Mouse (Mus musculus): Measurements from ENCODE around the gene Chmp3. TPM values are rescaled to one million over a fixed set of nuclear protein-coding genes. Genes with fewer than 3 reads are reported as not detected.

The Chmp3 gene
- polyA plus RNA-seq, 1 experiment from 2014 or later = 109 TPM

GRCm38 (mm10) chr6:71555507-71555951, 11.9 kb downstream of the Chmp3 start:
- WGBS = 74% methylated on average over 2 of the region's 2 CpGs
- Histone ChIP-seq H3K4me1 (replicated peaks; ENCODE audit: control insufficient read depth, insufficient read depth, low read length) (no peaks in the 10 kb centered on the region), H3K27me3 (replicated peaks; ENCODE audit: control insufficient read depth, insufficient read depth, low read length) (no peaks in the 10 kb centered on the region), H3K9ac (ENCODE audit: low read depth, low read length) (no peak overlapping the region), H3K4me2 (replicated peaks; ENCODE audit: low read depth) (no peak overlapping the region), H3K36me3 (ENCODE audit: control insufficient read depth, insufficient read depth) (0 out of 2 replicates have a peak, but pooled peaks cover 4% of the 10 kb centered on the region), H3K9me3 (ENCODE audit: control insufficient read depth) (no peaks in the 10 kb centered on the region), H3K4me3 (ENCODE audit: low read depth, low read length) (no peak overlapping the region), H3K27ac (ENCODE audit: low read depth, low read length) (no peak overlapping the region)
- ATAC-seq = no peak
- no peak for TF ChIP-seq CTCF (IDR thresholded peaks at IDR 0.05; ENCODE audit: low read depth)

- Histone ChIP-seq H3K36me3 (ENCODE audit: control insufficient read depth, insufficient read depth) (peaks cover 8% of the 10 kb centered on the region; the same call in 1 of the 2 replicates), H3K27ac (ENCODE audit: low read depth, low read length) (no peak overlapping the region), H3K9me3 (ENCODE audit: control insufficient read depth) (no peaks in the 10 kb centered on the region), H3K9ac (ENCODE audit: low read depth, low read length) (no peak overlapping the region), H3K4me3 (ENCODE audit: low read depth, low read length) (no peak overlapping the region), H3K4me2 (replicated peaks; ENCODE audit: low read depth) (no peak overlapping the region), H3K4me1 (replicated peaks; ENCODE audit: control insufficient read depth, insufficient read depth, low read length) (no peaks in the 10 kb centered on the region), H3K27me3 (replicated peaks; ENCODE audit: control insufficient read depth, insufficient read depth, low read length) (no peaks in the 10 kb centered on the region)
- TF ChIP-seq CTCF (IDR thresholded peaks at IDR 0.05; ENCODE audit: low read depth) = no peak
- 96% methylated on average over 2 of the region's 2 CpGs for WGBS
- no peak for ATAC-seq
Observed at GRCm38 (mm10) chr6:71556826-71557225, 13.2 kb downstream of the Chmp3 start.

DNA sequence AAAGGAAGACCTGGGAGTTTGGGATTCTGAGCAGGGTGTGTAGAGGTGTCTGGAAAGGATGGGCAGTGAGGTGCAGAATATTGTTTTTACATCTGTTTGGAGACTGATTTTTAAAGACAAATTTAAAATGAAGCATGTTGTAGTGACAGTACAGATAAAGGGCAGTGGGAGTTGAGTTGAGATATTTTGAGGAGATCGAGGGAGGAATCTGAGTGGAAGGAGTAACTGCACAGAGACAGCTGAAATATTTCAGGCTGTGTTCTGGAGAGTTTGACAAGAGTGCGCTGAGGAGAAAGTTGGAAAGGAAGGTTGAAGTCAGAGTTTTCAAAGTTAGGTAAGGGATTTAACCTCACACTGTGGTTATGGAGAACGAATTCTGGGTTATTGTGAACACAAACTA, 25.0 kb downstream of the Chmp3 start:
- Histone ChIP-seq H3K4me2 (replicated peaks; ENCODE audit: low read depth) (no peak overlapping the region), H3K4me3 (ENCODE audit: low read depth, low read length) (no peak overlapping the region), H3K27me3 (replicated peaks; ENCODE audit: control insufficient read depth, insufficient read depth, low read length) (no peaks in the 10 kb centered on the region), H3K9ac (ENCODE audit: low read depth, low read length) (no peak overlapping the region), H3K27ac (ENCODE audit: low read depth, low read length) (no peak overlapping the region), H3K9me3 (ENCODE audit: control insufficient read depth) (no peaks in the 10 kb centered on the region), H3K36me3 (ENCODE audit: control insufficient read depth, insufficient read depth) (peaks cover 21% of the 10 kb centered on the region), H3K4me1 (replicated peaks; ENCODE audit: control insufficient read depth, insufficient read depth, low read length) (no peaks in the 10 kb centered on the region)
- 84% methylated on average over 3 of the region's 3 CpGs for WGBS
- TF ChIP-seq CTCF (IDR thresholded peaks at IDR 0.05; ENCODE audit: low read depth) = no peak
- no peak for ATAC-seq

DNA sequence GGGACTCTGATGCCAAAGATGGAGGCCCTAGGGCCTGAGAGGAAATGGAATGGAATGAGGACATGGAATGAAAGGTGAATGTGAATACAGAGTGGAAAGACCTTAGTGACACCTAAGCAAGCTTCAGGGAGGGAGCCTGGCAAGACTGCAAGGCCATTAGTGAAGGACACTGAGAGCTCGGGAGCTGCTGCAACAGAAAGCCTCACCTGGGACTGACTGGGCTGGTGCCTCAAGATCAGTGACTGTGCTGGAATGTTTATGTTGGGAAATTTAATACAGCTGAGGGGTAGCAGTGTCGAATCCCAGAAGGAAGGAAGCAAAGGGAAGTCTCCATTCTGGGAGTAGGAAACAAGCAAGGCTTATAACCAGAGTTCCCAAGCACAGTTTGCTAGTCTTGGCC, 25.4 kb downstream of the Chmp3 start:
- H3K9ac ChIP-seq (ENCODE audit: low read depth, low read length) = no peak overlapping the region
- H3K27me3 ChIP-seq (replicated peaks; ENCODE audit: control insufficient read depth, insufficient read depth, low read length) = no peaks in the 10 kb centered on the region
- no peak overlapping the region for H3K27ac ChIP-seq (ENCODE audit: low read depth, low read length)
- 65% methylated on average over 2 of the region's 2 CpGs for WGBS
- H3K4me3 ChIP-seq (ENCODE audit: low read depth, low read length) = no peak overlapping the region
- H3K9me3 ChIP-seq (ENCODE audit: control insufficient read depth) = no peaks in the 10 kb centered on the region
- TF ChIP-seq CTCF (IDR thresholded peaks at IDR 0.05; ENCODE audit: low read depth) = no peak
- no peak for ATAC-seq
- no peaks in the 10 kb centered on the region for H3K4me1 ChIP-seq (replicated peaks; ENCODE audit: control insufficient read depth, insufficient read depth, low read length)
- H3K4me2 ChIP-seq (replicated peaks; ENCODE audit: low read depth) = no peak overlapping the region
- H3K36me3 ChIP-seq (ENCODE audit: control insufficient read depth, insufficient read depth) = peaks cover 24% of the 10 kb centered on the region

DNA sequence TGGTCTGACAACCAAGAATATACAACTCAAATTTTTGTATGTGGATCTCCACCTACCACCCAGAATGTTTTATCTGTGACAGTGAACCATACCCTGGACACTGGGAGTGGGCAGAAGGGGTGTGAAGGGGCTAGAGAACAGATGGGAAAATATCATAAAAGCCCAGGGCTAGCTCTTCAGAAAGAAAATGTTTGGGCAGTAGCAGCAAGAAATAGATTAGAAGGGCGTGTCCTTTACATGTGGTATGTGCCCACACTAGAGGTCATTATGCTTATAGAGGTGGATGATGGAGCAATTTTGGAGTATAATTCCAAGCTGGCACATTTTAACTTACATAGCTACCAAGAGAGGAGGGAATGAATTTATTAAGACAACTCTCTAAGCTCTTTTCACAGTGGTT, 31.8 kb downstream of the Chmp3 start:
- no peak for TF ChIP-seq CTCF (IDR thresholded peaks at IDR 0.05; ENCODE audit: low read depth)

GRCm38 (mm10) chr6:71579478-71579877, 35.9 kb downstream of the Chmp3 start:
- H3K27ac ChIP-seq (ENCODE audit: low read depth, low read length) = no peak overlapping the region
- TF ChIP-seq CTCF (IDR thresholded peaks at IDR 0.05; ENCODE audit: low read depth) = no peak
- WGBS = 97% methylated on average over 11 of the region's 11 CpGs
- no peak overlapping the region for H3K4me2 ChIP-seq (replicated peaks; ENCODE audit: low read depth)
- ATAC-seq = no peak
- peaks cover 33% of the 10 kb centered on the region for H3K36me3 ChIP-seq (ENCODE audit: control insufficient read depth, insufficient read depth)
- no peak overlapping the region for H3K9ac ChIP-seq (ENCODE audit: low read depth, low read length)
- no peaks in the 10 kb centered on the region for H3K4me1 ChIP-seq (replicated peaks; ENCODE audit: control insufficient read depth, insufficient read depth, low read length)
- no peak overlapping the region for H3K4me3 ChIP-seq (ENCODE audit: low read depth, low read length)
- no peaks in the 10 kb centered on the region for H3K9me3 ChIP-seq (ENCODE audit: control insufficient read depth)
- no peaks in the 10 kb centered on the region for H3K27me3 ChIP-seq (replicated peaks; ENCODE audit: control insufficient read depth, insufficient read depth, low read length)

More for the DNA sequence above, 31.8 kb downstream of the Chmp3 start:
- no peak overlapping the region for H3K27ac ChIP-seq (ENCODE audit: low read depth, low read length)
- no peaks in the 10 kb centered on the region for H3K9me3 ChIP-seq (ENCODE audit: control insufficient read depth)
- H3K4me3 ChIP-seq (ENCODE audit: low read depth, low read length) = no peak overlapping the region
- H3K4me1 ChIP-seq (replicated peaks; ENCODE audit: control insufficient read depth, insufficient read depth, low read length) = no peaks in the 10 kb centered on the region
- no peaks in the 10 kb centered on the region for H3K27me3 ChIP-seq (replicated peaks; ENCODE audit: control insufficient read depth, insufficient read depth, low read length)
- H3K36me3 ChIP-seq (ENCODE audit: control insufficient read depth, insufficient read depth) = peaks cover 39% of the 10 kb centered on the region
- ATAC-seq = no peak
- no peak overlapping the region for H3K4me2 ChIP-seq (replicated peaks; ENCODE audit: low read depth)
- no peak overlapping the region for H3K9ac ChIP-seq (ENCODE audit: low read depth, low read length)
- WGBS = 95% methylated on average over 1 of the region's 1 CpGs

DNA sequence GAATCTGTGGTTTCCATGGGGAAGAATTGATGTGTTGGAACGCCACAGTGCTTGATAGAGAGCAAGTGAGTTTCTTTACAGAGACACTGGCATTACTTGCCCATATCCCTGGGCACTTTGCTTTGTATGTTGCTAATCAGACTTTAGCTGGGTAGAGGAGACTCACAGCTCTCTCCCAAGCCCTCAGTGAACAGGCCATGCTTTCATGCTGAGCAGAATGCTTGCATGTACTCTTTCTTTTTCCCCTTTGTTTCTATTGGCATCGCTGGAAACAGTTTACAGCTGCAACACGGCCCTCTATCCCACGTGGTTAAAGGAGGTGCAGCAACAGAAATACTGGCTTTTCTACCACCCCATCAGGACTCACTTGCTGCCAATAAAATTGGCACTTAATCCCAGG, 39.6 kb downstream of the Chmp3 start:
- peaks cover 31% of the 10 kb centered on the region for H3K36me3 ChIP-seq (ENCODE audit: control insufficient read depth, insufficient read depth)
- WGBS = 57% methylated on average over 4 of the region's 4 CpGs
- H3K27me3 ChIP-seq (replicated peaks; ENCODE audit: control insufficient read depth, insufficient read depth, low read length) = no peaks in the 10 kb centered on the region
- H3K27ac ChIP-seq (ENCODE audit: low read depth, low read length) = no peak overlapping the region
- H3K4me1 ChIP-seq (replicated peaks; ENCODE audit: control insufficient read depth, insufficient read depth, low read length) = no peaks in the 10 kb centered on the region
- H3K4me2 ChIP-seq (replicated peaks; ENCODE audit: low read depth) = no peak overlapping the region
- no peak for TF ChIP-seq CTCF (IDR thresholded peaks at IDR 0.05; ENCODE audit: low read depth)
- no peak overlapping the region for H3K9ac ChIP-seq (ENCODE audit: low read depth, low read length)
- no peak for ATAC-seq
- no peaks in the 10 kb centered on the region for H3K9me3 ChIP-seq (ENCODE audit: control insufficient read depth)
- H3K4me3 ChIP-seq (ENCODE audit: low read depth, low read length) = no peak overlapping the region
